In genomic region chr3:148424089-148424488, GRCm38 (mm10) we compare ENCODE assay signal across 25 mouse cellular contexts.
"Had no signal": no experiment of that assay in that cellular context is flagged by ENCODE, and none has a peak within 500 bp of the region (broad histone marks: within the 10 kb centered on the region; RNA-seq: fewer than 3 reads in every experiment).

No protein-coding gene starts in this region.

- ATAC-seq: hindbrain, postnatal 0 days; intestine, embryonic 16.5 days had no signal

- H3K9ac ChIP-seq: heart, embryonic 13.5 days; heart, embryonic 15.5 days; hindbrain, embryonic 13.5 days; hindbrain, embryonic 15.5 days; limb, embryonic 13.5 days; limb, embryonic 15.5 days; liver, embryonic 12.5 days; liver, embryonic 14.5 days had no signal

- H3K36me3 ChIP-seq: heart, embryonic 13.5 days; heart, embryonic 15.5 days; hindbrain, embryonic 13.5 days; hindbrain, embryonic 15.5 days; limb, embryonic 13.5 days; limb, embryonic 15.5 days; liver, embryonic 12.5 days had no signal

- H3K27me3 ChIP-seq: liver, embryonic 12.5 days had no signal

- DNase-seq: gastrocnemius, postnatal 14 days; gastrocnemius, postnatal 36 days; heart, adult 11 months; heart, adult 2 months; heart, postnatal 14 days; heart, postnatal 36 days; kidney, adult 11 months; kidney, adult 8-10 months; kidney, postnatal 10 days; kidney, postnatal 25 days; layer of hippocampus, adult 9-11 months; layer of hippocampus, postnatal 36 days; left cerebral cortex, postnatal 4 days had no signal

- H3K4me1 ChIP-seq: hindbrain, embryonic 15.5 days; limb, embryonic 15.5 days had no signal

- H3K4me3 ChIP-seq: heart, adult 2 months; heart, embryonic 13.5 days; heart, embryonic 15.5 days; hindbrain, embryonic 13.5 days; hindbrain, embryonic 15.5 days; layer of hippocampus, adult 2 months; limb, embryonic 13.5 days; limb, embryonic 15.5 days; liver, embryonic 12.5 days had no signal

- H3K4me2 ChIP-seq: heart, embryonic 11.5 days; heart, embryonic 13.5 days; heart, embryonic 15.5 days; hindbrain, embryonic 13.5 days; hindbrain, embryonic 15.5 days; limb, embryonic 13.5 days; limb, embryonic 15.5 days; liver, embryonic 12.5 days had no signal

- H3K27ac ChIP-seq: heart, adult 2 months; heart, embryonic 13.5 days; heart, embryonic 15.5 days; hindbrain, embryonic 13.5 days; hindbrain, embryonic 15.5 days; hindbrain, postnatal 0 days; layer of hippocampus, adult 2 months; limb, embryonic 13.5 days; limb, embryonic 15.5 days; liver, embryonic 12.5 days; liver, embryonic 14.5 days had no signal

- H3K9me3 ChIP-seq: heart, embryonic 13.5 days; heart, embryonic 15.5 days; hindbrain, embryonic 13.5 days; hindbrain, embryonic 15.5 days; limb, embryonic 13.5 days; limb, embryonic 15.5 days; liver, embryonic 12.5 days had no signal
